Mouse (Mus musculus): Measurements from ENCODE around the gene Chchd6. TPM values are rescaled to one million over a fixed set of nuclear protein-coding genes. Genes with fewer than 3 reads are reported as not detected.

Chchd6 gene
- polyA plus RNA-seq, 1 experiment from 2014 or later: 66.9 TPM

DNA sequence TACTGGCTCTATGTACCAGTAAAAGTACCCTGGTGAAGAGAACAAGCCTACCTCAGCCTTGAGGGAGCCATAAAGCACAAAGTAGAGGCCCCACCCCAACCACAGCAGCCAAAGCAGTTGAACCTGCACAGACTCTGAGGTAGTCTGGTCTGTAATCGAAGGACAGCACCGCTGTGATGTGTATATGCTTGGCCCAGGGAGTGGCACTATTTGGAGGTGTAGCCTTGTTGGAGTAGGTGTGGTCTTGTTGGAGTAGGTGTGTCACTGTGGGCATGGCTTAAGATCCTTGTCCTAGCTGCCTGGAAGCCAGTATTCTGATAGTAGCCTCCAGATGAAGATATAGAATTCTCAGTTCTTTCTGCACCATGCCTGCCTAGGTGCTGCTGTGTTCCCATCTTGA, 203.2 kb downstream of the Chchd6 start:
- ATAC-seq (ENCODE audit: insufficient number of reproducible peaks, low FRiP score, low TSS enrichment, low read depth) (no peak), DNase-seq (ENCODE audit: low spot score) (no peak)
- Histone ChIP-seq H3K9ac (ENCODE audit: low read length) (no peak overlapping the region), H3K4me2 (ENCODE audit: low read depth, severe bottlenecking) (no peak overlapping the region), H3K27me3 (ENCODE audit: control insufficient read depth, insufficient read depth, low read length) (no peaks in the 10 kb centered on the region), H3K4me3 (ENCODE audit: low read depth, low read length) (no peak overlapping the region), H3K36me3 (ENCODE audit: control insufficient read depth, insufficient read depth, low read length) (no peaks in the 10 kb centered on the region), H3K9me3 (ENCODE audit: control insufficient read depth, low read length) (no peaks in the 10 kb centered on the region), H3K27ac (replicated peaks; ENCODE audit: low read depth, low read length) (no peak overlapping the region), H3K4me1 (ENCODE audit: control insufficient read depth, insufficient read depth, low read length) (no peaks in the 10 kb centered on the region)
- 85% methylated on average over 2 of the region's 2 CpGs for WGBS

DNA sequence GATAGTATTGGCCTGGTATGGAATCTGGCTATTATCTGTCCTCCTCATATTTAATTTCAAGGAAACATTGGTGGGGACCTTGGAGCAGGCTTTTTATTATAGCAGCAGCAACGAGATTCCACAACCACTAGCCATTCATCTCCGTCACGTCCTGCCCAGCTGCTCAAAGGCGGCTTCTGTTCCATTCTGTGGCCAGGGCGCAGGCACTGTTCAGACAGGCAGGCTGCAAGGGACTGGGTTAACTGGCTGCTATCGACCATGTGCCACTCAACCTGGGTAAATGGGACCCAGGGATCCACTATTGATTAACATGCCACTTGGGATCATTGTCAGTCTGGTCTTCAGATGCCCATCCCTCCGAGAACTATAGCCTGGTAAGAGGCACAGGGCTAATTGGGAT, 205.7 kb downstream of the Chchd6 start:
- 81% methylated on average over 7 of the region's 7 CpGs for WGBS
- Histone ChIP-seq H3K36me3 (ENCODE audit: control insufficient read depth, insufficient read depth, low read length) (no peaks in the 10 kb centered on the region), H3K9me3 (ENCODE audit: control insufficient read depth, low read length) (no peaks in the 10 kb centered on the region)

DNA sequence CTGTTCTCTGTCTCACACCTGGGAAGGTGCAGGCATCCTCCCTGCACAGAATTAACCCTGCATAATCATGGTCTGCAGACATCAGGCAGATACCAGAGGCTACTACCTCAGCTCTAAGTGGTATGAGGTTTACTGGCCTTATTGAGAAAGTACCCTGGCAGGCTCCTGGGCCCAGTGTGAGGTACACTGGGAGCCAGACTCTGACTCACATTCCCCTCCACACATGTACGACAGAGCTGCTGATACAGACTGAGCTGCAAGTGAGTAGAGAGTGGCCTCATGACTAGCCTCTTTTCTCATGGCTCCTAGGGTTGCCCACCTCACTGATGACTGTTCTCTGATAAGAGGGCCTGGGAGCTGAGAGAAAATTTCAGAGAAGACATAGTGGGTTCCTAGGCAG, 208.5 kb downstream of the Chchd6 start:
- Histone ChIP-seq H3K27ac (replicated peaks; ENCODE audit: low read depth, low read length) (no peak overlapping the region), H3K9ac (ENCODE audit: low read length) (no peak overlapping the region), H3K4me2 (ENCODE audit: low read depth, severe bottlenecking) (no peak overlapping the region), H3K4me1 (ENCODE audit: control insufficient read depth, insufficient read depth, low read length) (no peaks in the 10 kb centered on the region), H3K9me3 (ENCODE audit: control insufficient read depth, low read length) (no peaks in the 10 kb centered on the region), H3K36me3 (ENCODE audit: control insufficient read depth, insufficient read depth, low read length) (no peaks in the 10 kb centered on the region), H3K4me3 (ENCODE audit: low read depth, low read length) (no peak overlapping the region), H3K27me3 (ENCODE audit: control insufficient read depth, insufficient read depth, low read length) (no peaks in the 10 kb centered on the region)
- ATAC-seq (ENCODE audit: insufficient number of reproducible peaks, low FRiP score, low TSS enrichment, low read depth) (no peak), DNase-seq (ENCODE audit: low spot score) (no peak)
- WGBS: 81% methylated on average over 1 of the region's 1 CpGs

More for the DNA sequence above, 205.7 kb downstream of the Chchd6 start:
- ATAC-seq (ENCODE audit: insufficient number of reproducible peaks, low FRiP score, low TSS enrichment, low read depth) (no peak), DNase-seq (ENCODE audit: low spot score) (no peak)
- Histone ChIP-seq H3K4me3 (ENCODE audit: low read depth, low read length) (no peak overlapping the region), H3K9ac (ENCODE audit: low read length) (no peak overlapping the region), H3K27ac (replicated peaks; ENCODE audit: low read depth, low read length) (no peak overlapping the region), H3K27me3 (ENCODE audit: control insufficient read depth, insufficient read depth, low read length) (no peaks in the 10 kb centered on the region), H3K4me1 (ENCODE audit: control insufficient read depth, insufficient read depth, low read length) (no peaks in the 10 kb centered on the region), H3K4me2 (ENCODE audit: low read depth, severe bottlenecking) (no peak overlapping the region)

DNA sequence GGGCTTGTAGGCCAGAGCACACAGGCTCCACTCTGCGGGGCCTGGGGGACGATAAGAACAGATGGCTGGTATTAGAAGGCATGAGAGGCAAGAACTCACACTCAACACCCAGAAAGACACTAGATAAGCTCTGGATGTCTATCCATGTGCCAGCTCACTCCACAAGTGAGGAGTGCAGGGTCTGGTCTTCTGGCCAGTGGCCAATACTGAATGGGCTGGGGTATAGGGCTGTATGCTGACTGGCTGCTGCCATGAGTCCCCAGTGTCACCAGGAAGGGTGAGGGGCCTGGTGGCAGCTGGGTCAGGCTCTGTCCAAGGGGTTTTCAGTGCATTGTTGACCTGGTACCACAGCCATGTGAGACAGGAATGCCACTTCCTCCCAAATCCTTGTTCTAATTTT, 210.8 kb downstream of the Chchd6 start:
- Histone ChIP-seq H3K4me1 (ENCODE audit: control insufficient read depth, insufficient read depth, low read length) (no peaks in the 10 kb centered on the region), H3K27me3 (ENCODE audit: control insufficient read depth, insufficient read depth, low read length) (no peaks in the 10 kb centered on the region), H3K36me3 (ENCODE audit: control insufficient read depth, insufficient read depth, low read length) (no peaks in the 10 kb centered on the region), H3K9ac (ENCODE audit: low read length) (no peak overlapping the region), H3K27ac (replicated peaks; ENCODE audit: low read depth, low read length) (no peak overlapping the region), H3K9me3 (ENCODE audit: control insufficient read depth, low read length) (no peaks in the 10 kb centered on the region), H3K4me3 (ENCODE audit: low read depth, low read length) (no peak overlapping the region), H3K4me2 (ENCODE audit: low read depth, severe bottlenecking) (no peak overlapping the region)
- WGBS: 96% methylated on average over 2 of the region's 2 CpGs
- DNase-seq (ENCODE audit: low spot score) (no peak), ATAC-seq (ENCODE audit: insufficient number of reproducible peaks, low FRiP score, low TSS enrichment, low read depth) (no peak)

DNA sequence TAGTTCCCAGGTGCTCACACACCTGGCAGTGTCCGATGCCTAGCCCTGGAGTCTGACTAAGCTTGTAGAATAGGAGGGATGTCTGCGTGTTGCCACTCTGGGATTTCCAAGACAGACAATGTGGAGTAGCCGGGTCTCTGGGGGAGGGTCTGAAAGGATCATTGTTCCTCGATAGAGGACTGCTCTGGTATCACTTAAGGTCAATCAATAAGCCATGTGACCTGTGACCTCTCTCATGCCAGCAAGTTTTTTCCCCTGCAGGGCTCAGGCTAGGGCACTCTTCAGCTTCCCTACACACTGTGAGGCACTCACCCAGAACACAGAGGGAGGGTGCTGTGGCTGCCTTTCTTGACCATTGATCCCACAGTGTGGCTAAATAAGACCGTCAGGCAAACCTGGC, 213.6 kb downstream of the Chchd6 start:
- Histone ChIP-seq H3K9ac (ENCODE audit: low read length) (no peak overlapping the region), H3K27ac (replicated peaks; ENCODE audit: low read depth, low read length) (no peak overlapping the region), H3K4me3 (ENCODE audit: low read depth, low read length) (no peak overlapping the region), H3K4me1 (ENCODE audit: control insufficient read depth, insufficient read depth, low read length) (no peaks in the 10 kb centered on the region), H3K4me2 (ENCODE audit: low read depth, severe bottlenecking) (no peak overlapping the region), H3K27me3 (ENCODE audit: control insufficient read depth, insufficient read depth, low read length) (no peaks in the 10 kb centered on the region), H3K9me3 (ENCODE audit: control insufficient read depth, low read length) (no peaks in the 10 kb centered on the region), H3K36me3 (ENCODE audit: control insufficient read depth, insufficient read depth, low read length) (no peaks in the 10 kb centered on the region)
- ATAC-seq (ENCODE audit: insufficient number of reproducible peaks, low FRiP score, low TSS enrichment, low read depth): no peak
- 44% methylated on average over 5 of the region's 5 CpGs for WGBS
- no peak for DNase-seq (ENCODE audit: low spot score)

DNA sequence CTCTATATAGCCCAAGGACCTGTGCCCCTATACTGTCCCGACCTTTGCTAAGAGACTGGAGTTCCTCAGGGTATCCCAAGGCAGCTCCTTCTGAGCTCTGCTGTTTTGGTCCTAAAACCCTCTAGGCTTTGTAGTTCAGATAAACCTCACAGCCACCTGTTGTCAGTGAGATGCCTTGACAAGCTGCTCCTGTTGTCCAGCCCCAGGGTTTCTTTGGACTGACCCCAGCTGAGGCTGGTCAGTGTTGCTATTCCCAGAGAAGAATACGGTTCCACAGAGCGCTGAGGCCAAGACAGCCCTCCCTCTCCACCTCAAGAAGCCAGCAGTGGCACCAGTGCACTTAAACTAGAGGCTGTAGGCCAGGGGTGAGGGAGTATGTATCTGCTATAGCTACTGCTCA, 214.3 kb downstream of the Chchd6 start:
- no peak overlapping the region for H3K4me2 ChIP-seq (ENCODE audit: low read depth, severe bottlenecking)
- H3K27me3 ChIP-seq (ENCODE audit: control insufficient read depth, insufficient read depth, low read length): no peaks in the 10 kb centered on the region
- H3K27ac ChIP-seq (replicated peaks; ENCODE audit: low read depth, low read length): no peak overlapping the region
- H3K36me3 ChIP-seq (ENCODE audit: control insufficient read depth, insufficient read depth, low read length): no peaks in the 10 kb centered on the region
- H3K9ac ChIP-seq (ENCODE audit: low read length): no peak overlapping the region
- no peak for ATAC-seq (ENCODE audit: insufficient number of reproducible peaks, low FRiP score, low TSS enrichment, low read depth)
- H3K4me3 ChIP-seq (ENCODE audit: low read depth, low read length): no peak overlapping the region
- DNase-seq (ENCODE audit: low spot score): no peak
- no peaks in the 10 kb centered on the region for H3K4me1 ChIP-seq (ENCODE audit: control insufficient read depth, insufficient read depth, low read length)
- no peaks in the 10 kb centered on the region for H3K9me3 ChIP-seq (ENCODE audit: control insufficient read depth, low read length)
- WGBS: 68% methylated on average over 3 of the region's 3 CpGs

DNA sequence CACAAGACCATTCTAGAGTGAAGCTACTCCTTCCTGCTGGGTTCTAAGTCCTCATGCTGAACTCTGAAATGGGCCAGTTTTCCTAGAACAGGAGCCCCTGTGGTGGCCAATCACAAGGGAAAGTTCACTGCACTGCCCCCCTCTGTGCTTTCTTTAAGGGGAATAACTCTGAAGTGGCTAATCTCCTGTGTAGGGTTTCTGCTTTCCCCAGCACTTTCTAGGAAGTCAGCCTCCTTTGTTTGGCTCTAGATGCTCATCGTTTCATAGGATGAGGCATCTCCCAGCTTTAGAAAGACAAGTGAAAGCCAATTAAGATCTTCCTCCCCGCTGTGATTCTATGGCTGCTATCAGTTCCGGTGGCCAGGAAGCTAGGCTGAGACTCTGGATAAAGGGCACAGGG, 214.7 kb downstream of the Chchd6 start:
- no peak overlapping the region for H3K4me3 ChIP-seq (ENCODE audit: low read depth, low read length)
- H3K36me3 ChIP-seq (ENCODE audit: control insufficient read depth, insufficient read depth, low read length): no peaks in the 10 kb centered on the region
- 51% methylated on average over 3 of the region's 3 CpGs for WGBS
- no peaks in the 10 kb centered on the region for H3K27me3 ChIP-seq (ENCODE audit: control insufficient read depth, insufficient read depth, low read length)
- no peak for DNase-seq (ENCODE audit: low spot score)
- no peak overlapping the region for H3K9ac ChIP-seq (ENCODE audit: low read length)
- ATAC-seq (ENCODE audit: insufficient number of reproducible peaks, low FRiP score, low TSS enrichment, low read depth): no peak
- H3K9me3 ChIP-seq (ENCODE audit: control insufficient read depth, low read length): no peaks in the 10 kb centered on the region
- no peak overlapping the region for H3K27ac ChIP-seq (replicated peaks; ENCODE audit: low read depth, low read length)
- no peak overlapping the region for H3K4me2 ChIP-seq (ENCODE audit: low read depth, severe bottlenecking)
- no peaks in the 10 kb centered on the region for H3K4me1 ChIP-seq (ENCODE audit: control insufficient read depth, insufficient read depth, low read length)

DNA sequence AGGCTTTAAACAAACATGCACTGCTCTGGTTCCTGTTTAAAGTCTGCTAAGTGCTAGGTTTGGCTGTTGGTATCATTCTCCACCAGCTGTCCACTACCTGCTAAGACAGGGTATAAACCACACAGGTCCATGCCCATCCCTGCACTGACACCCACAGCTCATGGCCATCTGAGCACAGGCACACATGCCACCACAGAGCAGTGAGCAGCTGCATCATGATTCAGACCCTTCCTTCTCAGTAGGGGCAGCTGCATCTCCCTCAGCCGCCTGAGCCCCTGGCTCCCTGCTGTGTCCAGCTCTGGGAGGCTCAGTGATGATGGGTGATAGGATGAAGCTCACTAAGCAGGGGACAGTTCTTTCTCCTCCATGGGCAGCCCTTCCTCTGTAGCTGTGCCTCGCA, 217.2 kb downstream of the Chchd6 start:
- no peaks in the 10 kb centered on the region for H3K9me3 ChIP-seq (ENCODE audit: control insufficient read depth, low read length)
- H3K27me3 ChIP-seq (ENCODE audit: control insufficient read depth, insufficient read depth, low read length): no peaks in the 10 kb centered on the region
- ATAC-seq (ENCODE audit: insufficient number of reproducible peaks, low FRiP score, low TSS enrichment, low read depth) (no peak), DNase-seq (ENCODE audit: low spot score) (no peak)
- WGBS: 68% methylated on average over 2 of the region's 2 CpGs
- H3K4me1 ChIP-seq (ENCODE audit: control insufficient read depth, insufficient read depth, low read length): no peaks in the 10 kb centered on the region
- no peak overlapping the region for H3K4me3 ChIP-seq (ENCODE audit: low read depth, low read length)
- no peak overlapping the region for H3K9ac ChIP-seq (ENCODE audit: low read length)
- H3K36me3 ChIP-seq (ENCODE audit: control insufficient read depth, insufficient read depth, low read length): no peaks in the 10 kb centered on the region
- no peak overlapping the region for H3K4me2 ChIP-seq (ENCODE audit: low read depth, severe bottlenecking)
- no peak overlapping the region for H3K27ac ChIP-seq (replicated peaks; ENCODE audit: low read depth, low read length)

DNA sequence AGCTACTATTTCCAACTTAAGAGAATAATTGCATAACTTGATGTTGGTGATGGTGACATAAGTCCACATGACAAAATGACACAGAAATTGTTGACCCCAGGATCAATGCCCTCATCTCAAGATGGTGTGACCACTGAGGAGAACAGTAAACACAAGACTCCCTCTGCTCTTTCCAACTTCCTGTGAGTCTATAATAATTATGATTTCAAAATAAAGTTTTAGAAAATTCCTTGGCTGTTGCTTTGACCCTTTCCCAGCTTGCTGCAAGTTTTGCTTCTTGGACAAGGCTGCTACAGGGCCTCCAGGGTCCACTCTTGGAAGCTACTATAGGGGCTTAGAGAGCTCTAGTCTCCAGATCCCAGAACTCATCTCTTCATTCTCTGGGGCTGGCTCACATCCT, 226.6 kb downstream of the Chchd6 start:
- Histone ChIP-seq H3K9me3 (ENCODE audit: control insufficient read depth, low read length) (no peaks in the 10 kb centered on the region), H3K27ac (replicated peaks; ENCODE audit: low read depth, low read length) (no peak overlapping the region), H3K27me3 (ENCODE audit: control insufficient read depth, insufficient read depth, low read length) (no peaks in the 10 kb centered on the region), H3K4me2 (ENCODE audit: low read depth, severe bottlenecking) (no peak overlapping the region), H3K36me3 (ENCODE audit: control insufficient read depth, insufficient read depth, low read length) (no peaks in the 10 kb centered on the region), H3K4me1 (ENCODE audit: control insufficient read depth, insufficient read depth, low read length) (no peaks in the 10 kb centered on the region), H3K4me3 (ENCODE audit: low read depth, low read length) (no peak overlapping the region), H3K9ac (ENCODE audit: low read length) (no peak overlapping the region)
- ATAC-seq (ENCODE audit: insufficient number of reproducible peaks, low FRiP score, low TSS enrichment, low read depth) (no peak), DNase-seq (ENCODE audit: low spot score) (no peak)
